Mouse (Mus musculus): ENCODE measurements around the gene Arid1b. TPM values are rescaled to one million over a fixed set of nuclear protein-coding genes. Genes with fewer than 3 reads are reported as not detected.

The Arid1b gene
- total and polyA plus RNA-seq, 3 experiments = 6.1 to 12.4 (median 9.7) TPM

- no peak for DNase-seq (ENCODE audit: extremely low read depth)
- no peaks in the 10 kb centered on the region for H3K9me3 ChIP-seq (replicated peaks; ENCODE audit: low read length)
- TF ChIP-seq MEF2A (IDR thresholded peaks at IDR 0.05; ENCODE audit: borderline replicate concordance, low read depth, low read length) (no peak), CHD1 (IDR thresholded peaks at IDR 0.05; ENCODE audit: low read depth, low read length) (no peak), NELFE (IDR thresholded peaks at IDR 0.05; ENCODE audit: low read depth, low read length) (no peak), NRF1 (IDR thresholded peaks at IDR 0.05; ENCODE audit: low read depth, low read length) (no peak), KAT2A (IDR thresholded peaks at IDR 0.05; ENCODE audit: insufficient replicate concordance, low read length) (no peak), SMC3 (IDR thresholded peaks at IDR 0.05; ENCODE audit: low read depth, low read length) (no peak), POLR2A (IDR thresholded peaks at IDR 0.05; ENCODE audit: low read depth, low read length) (no peak), MYC (IDR thresholded peaks at IDR 0.05; ENCODE audit: low read depth, low read length) (no peak), CHD2 (IDR thresholded peaks at IDR 0.05; ENCODE audit: low read length) (no peak), USF1 (IDR thresholded peaks at IDR 0.05; ENCODE audit: low read depth, low read length) (no peak), PAX5 (IDR thresholded peaks at IDR 0.05; ENCODE audit: low read length) (no peak), ZC3H11A (IDR thresholded peaks at IDR 0.05; ENCODE audit: low read depth, low read length) (no peak), MAZ (IDR thresholded peaks at IDR 0.05; ENCODE audit: low read depth, low read length) (no peak), BHLHE40 (IDR thresholded peaks at IDR 0.05; ENCODE audit: low read depth, low read length) (no peak), CTCF (conservative IDR thresholded peaks at IDR 0.05 in 1 of 2, IDR thresholded peaks at IDR 0.05 in 1 of 2; ENCODE audit: low read depth in 2 of 2, low read length in 2 of 2) (no peak)
- H3K27ac ChIP-seq (ENCODE audit: insufficient read depth, low read depth) = no peak overlapping the region
- H3K27me3 ChIP-seq (replicated peaks) = no peaks in the 10 kb centered on the region
- H3K79me2 ChIP-seq (replicated peaks; ENCODE audit: control insufficient read depth, extremely low read depth, insufficient read depth, poor library complexity, severe bottlenecking) = no peaks in the 10 kb centered on the region
- peaks cover 30 to 94% of the 10 kb centered on the region in 2 experiments for H3K36me3 ChIP-seq (replicated peaks in 1 of 2; ENCODE audit: control insufficient read depth in 1 of 2, insufficient read depth in 1 of 2, low read length in 1 of 2)
- dilution Hi-C loops (cut with MboI; ENCODE audit: extremely low pct_ligation_motif_present, extremely low pct_unique_long_range_greater_than_20kb, low sequenced_read_pairs) (no loop called here), in situ Hi-C loops (cut with MboI; ENCODE audit: low pct_ligation_motif_present, low pct_unique_long_range_greater_than_20kb, low sequenced_read_pairs) (no loop called here)
- no peak overlapping the region for H3K4me3 ChIP-seq (replicated peaks in 1 of 3; ENCODE audit: low read depth in 2 of 3, low read length in 2 of 3, poor library complexity in 1 of 3)
- no peaks in the 10 kb centered on the region for H3K4me1 ChIP-seq (ENCODE audit: control insufficient read depth in 1 of 2, insufficient read depth in 2 of 2)
- no peak overlapping the region for H3K4me2 ChIP-seq (ENCODE audit: insufficient read depth, low read depth, poor library complexity, severe bottlenecking)
- no peak overlapping the region for H3K9ac ChIP-seq (ENCODE audit: insufficient read depth, low read depth)
Measured at GRCm38 (mm10) chr17:5324236-5324876, 330.2 kb downstream of the Arid1b start.

GRCm38 (mm10) chr17:5326689-5327088 is 332.6 kb downstream of the Arid1b start:
- no peak overlapping the region for H3K27ac ChIP-seq (ENCODE audit: insufficient read depth, low read depth)
- H3K36me3 ChIP-seq (replicated peaks in 1 of 2; ENCODE audit: control insufficient read depth in 1 of 2, insufficient read depth in 1 of 2, low read length in 1 of 2) = peaks cover 23 to 95% of the 10 kb centered on the region in 2 experiments
- no peak overlapping the region for H3K4me2 ChIP-seq (ENCODE audit: insufficient read depth, low read depth, poor library complexity, severe bottlenecking)
- in situ Hi-C loops (cut with MboI; ENCODE audit: low pct_ligation_motif_present, low pct_unique_long_range_greater_than_20kb, low sequenced_read_pairs) = no loop called here
- dilution Hi-C loops (cut with MboI; ENCODE audit: extremely low pct_ligation_motif_present, extremely low pct_unique_long_range_greater_than_20kb, low sequenced_read_pairs) = no loop called here
- H3K9me3 ChIP-seq (replicated peaks; ENCODE audit: low read length) = no peaks in the 10 kb centered on the region
- no peak for DNase-seq (ENCODE audit: extremely low read depth)
- no peaks in the 10 kb centered on the region for H3K79me2 ChIP-seq (replicated peaks; ENCODE audit: control insufficient read depth, extremely low read depth, insufficient read depth, poor library complexity, severe bottlenecking)
- H3K4me1 ChIP-seq (ENCODE audit: control insufficient read depth in 1 of 2, insufficient read depth in 2 of 2) = no peaks in the 10 kb centered on the region
- no peaks in the 10 kb centered on the region for H3K27me3 ChIP-seq (replicated peaks)
- H3K4me3 ChIP-seq (replicated peaks in 1 of 3; ENCODE audit: low read depth in 2 of 3, low read length in 2 of 3, poor library complexity in 1 of 3) = no peak overlapping the region
- no peak overlapping the region for H3K9ac ChIP-seq (ENCODE audit: insufficient read depth, low read depth)
- TF ChIP-seq JUN (IDR thresholded peaks at IDR 0.05; ENCODE audit: insufficient read depth, low read depth, low read length) (no peak), POLR2AphosphoS2 (IDR thresholded peaks at IDR 0.05; ENCODE audit: low read depth, low read length) (no peak), E2F4 (IDR thresholded peaks at IDR 0.05; ENCODE audit: insufficient replicate concordance, low read depth, low read length) (no peak), NELFE (IDR thresholded peaks at IDR 0.05; ENCODE audit: low read depth, low read length) (no peak), ETS1 (conservative IDR thresholded peaks at IDR 0.05; ENCODE audit: low read depth, low read length) (no peak), GABPA (IDR thresholded peaks at IDR 0.05; ENCODE audit: insufficient replicate concordance, low read depth, low read length) (no peak), MAZ (IDR thresholded peaks at IDR 0.05; ENCODE audit: low read depth, low read length) (no peak)

All from CH12.LX (cell line).